Mouse (Mus musculus): ENCODE data around the gene Lingo1.

DNA sequence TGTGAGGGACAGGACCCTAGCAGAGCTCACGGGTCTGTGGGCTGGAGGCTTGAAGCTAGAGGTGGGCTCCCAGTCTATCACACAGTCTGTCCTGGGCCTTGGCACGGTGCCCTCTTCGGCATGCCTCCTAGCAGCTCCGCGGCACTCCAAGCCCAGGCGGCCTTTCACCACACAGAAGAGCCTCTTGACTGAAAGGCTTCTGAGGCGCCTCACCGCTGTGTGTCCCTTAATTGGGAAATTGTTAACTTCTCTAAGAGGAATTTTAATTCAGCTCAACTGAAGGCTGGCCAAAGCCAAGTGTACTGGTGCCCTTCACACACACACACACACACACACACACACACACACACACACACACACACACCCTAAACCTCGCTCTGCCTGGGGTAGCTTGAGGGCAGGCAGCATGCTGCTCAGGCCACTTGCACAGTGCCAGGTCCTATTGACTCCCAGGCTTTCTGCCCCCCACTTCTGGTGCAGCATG lies 28.6 kb downstream of the Lingo1 start:
- TF ChIP-seq CTCF (conservative IDR thresholded peaks at IDR 0.05; ENCODE audit: low read length) = no peak
- no peak for TF ChIP-seq POU5F1 (IDR thresholded peaks at IDR 0.05; ENCODE audit: borderline replicate concordance, low read length)
- no peak for TF ChIP-seq NANOG (IDR thresholded peaks at IDR 0.05; ENCODE audit: borderline replicate concordance, low read length)

Data from E14TG2a.4 (cell line).